Mouse (Mus musculus): ENCODE data around the gene Tekt1. TPM values are rescaled to one million over a fixed set of nuclear protein-coding genes. Genes with fewer than 3 reads are reported as not detected.
A peak's percentile ranks its signal among the peaks of the same experiment; 100 is the strongest.

The Tekt1 gene
- polyA plus RNA-seq, 1 experiment from 2014 or later: 6.1 TPM

DNA sequence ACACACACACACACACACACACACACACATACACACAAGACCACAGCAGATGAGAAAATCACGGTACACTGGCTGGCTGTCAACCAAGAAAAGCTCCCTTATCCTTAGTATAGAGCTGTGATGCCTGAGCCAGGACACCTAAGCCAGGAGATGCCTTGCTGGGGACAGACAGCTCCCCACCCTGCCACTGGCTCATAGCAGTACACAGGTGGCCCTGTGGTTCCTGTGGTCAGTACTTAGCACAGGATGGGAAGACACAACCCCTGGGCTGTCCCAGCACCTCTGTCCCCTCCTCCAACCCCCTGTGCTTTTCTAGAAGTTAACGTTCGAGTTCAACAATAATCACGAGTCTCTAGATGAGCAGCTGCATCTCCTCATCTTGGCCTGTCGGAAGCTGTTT lies 44.2 kb downstream of the Tekt1 start:
- peaks cover 7% of the 10 kb centered on the region for H3K4me1 ChIP-seq
- peaks cover 32% of the 10 kb centered on the region for H3K27me3 ChIP-seq (ENCODE audit: low read depth, poor library complexity, severe bottlenecking)
- 95% methylated on average over 5 of the region's 5 CpGs for WGBS
- no peaks in the 10 kb centered on the region for H3K9me3 ChIP-seq (replicated peaks)
- no peaks in the 10 kb centered on the region for H3K36me3 ChIP-seq
- DNase-seq (ENCODE audit: low spot score): no peak
- H3K27ac ChIP-seq (replicated peaks): no peak overlapping the region
- H3K4me3 ChIP-seq: no peak overlapping the region

DNA sequence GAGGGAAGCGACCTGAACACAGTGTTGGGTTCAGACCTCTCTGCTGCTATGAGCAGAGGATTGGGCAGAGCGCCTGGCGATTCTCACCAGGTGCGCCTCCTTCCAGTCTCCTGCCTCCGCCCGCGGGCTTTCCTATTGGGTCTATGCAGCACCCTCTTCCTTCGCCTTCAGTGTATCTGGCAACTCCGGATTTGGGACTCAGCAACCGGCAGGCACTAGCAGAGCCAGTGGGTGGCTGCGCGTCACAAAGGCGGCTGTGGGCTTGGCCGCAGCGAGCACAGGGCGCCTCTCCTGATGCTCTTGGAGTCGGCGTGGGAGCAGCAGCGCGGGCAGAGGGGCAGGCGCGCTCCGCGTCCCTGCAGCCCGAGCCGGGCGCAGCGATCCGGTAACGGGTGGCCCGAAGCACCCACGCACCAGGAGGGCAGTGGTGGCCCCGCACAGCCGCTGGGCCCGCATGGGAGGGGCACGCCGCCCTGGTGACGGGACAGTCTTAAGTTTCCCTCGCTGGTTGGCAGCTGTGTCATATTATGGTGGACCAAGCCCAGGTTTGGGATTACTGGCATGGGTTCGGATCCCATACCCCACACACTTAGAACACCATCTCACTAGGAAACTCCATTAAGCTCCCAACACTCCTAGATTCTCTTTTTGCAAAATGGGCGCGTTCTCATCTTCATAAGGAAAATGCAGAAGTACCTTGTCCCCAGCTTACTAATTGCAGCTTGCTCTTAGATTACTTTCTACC lies 47.9 kb downstream of the Tekt1 start, which contains the start of gene Fbxo39:
Gene Fbxo39 (plus strand): TSS at position 294 of the 745 bp plus-strand sequence.
- H3K9me3 ChIP-seq (replicated peaks): no peaks in the 10 kb centered on the region
- WGBS: 12% methylated on average over 42 of the region's 42 CpGs
- peak within 1 kb of the TSS; percentile 52; the same call in 1 of the 2 replicates for H3K27ac ChIP-seq (replicated peaks)
- peaks cover 37% of the 10 kb centered on the region for H3K27me3 ChIP-seq (ENCODE audit: low read depth, poor library complexity, severe bottlenecking)
- H3K4me1 ChIP-seq: peaks cover 7% of the 10 kb centered on the region
- DNase-seq (ENCODE audit: low spot score): peak; percentile 21
- peak within 1 kb of the TSS; percentile 52 for H3K4me3 ChIP-seq
- H3K36me3 ChIP-seq: no peaks in the 10 kb centered on the region

DNA sequence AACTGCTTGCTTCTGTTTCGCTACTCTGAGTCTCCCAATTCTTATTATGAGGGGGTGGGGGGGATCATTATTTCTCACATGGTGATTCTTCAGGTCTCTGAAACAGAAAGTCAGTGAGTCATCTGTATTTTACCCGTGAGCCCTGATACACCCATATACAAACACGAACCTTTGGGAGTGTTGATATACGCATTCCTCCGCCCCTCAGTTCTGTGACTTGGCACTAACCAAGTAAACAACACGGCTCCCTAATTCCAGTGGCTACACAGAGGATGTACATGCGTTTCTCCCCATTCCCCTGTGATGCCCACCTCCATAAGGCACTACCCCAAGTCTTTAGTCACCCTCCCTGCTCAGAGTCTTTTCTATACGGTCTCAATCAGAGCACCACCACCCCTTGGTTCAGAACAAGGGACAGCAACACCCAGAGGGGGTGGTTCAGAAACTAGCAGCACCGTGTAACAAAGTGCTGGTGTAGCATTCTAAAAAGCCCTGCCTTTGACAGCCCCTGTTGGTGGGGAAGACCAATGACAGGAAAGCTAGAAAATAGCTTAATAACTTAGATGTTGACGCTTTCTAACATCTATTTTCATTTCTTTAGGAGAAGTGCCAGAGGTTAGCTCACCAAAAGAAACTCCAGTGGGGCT lies 50.8 kb downstream of the Tekt1 start:
- no peak overlapping the region for H3K4me3 ChIP-seq
- H3K27me3 ChIP-seq (ENCODE audit: low read depth, poor library complexity, severe bottlenecking): peaks cover 32% of the 10 kb centered on the region
- no peak for DNase-seq (ENCODE audit: low spot score)
- WGBS: 86% methylated on average over 10 of the region's 10 CpGs
- no peaks in the 10 kb centered on the region for H3K36me3 ChIP-seq
- H3K4me1 ChIP-seq: peaks cover 7% of the 10 kb centered on the region
- no peaks in the 10 kb centered on the region for H3K9me3 ChIP-seq (replicated peaks)
- no peak overlapping the region for H3K27ac ChIP-seq (replicated peaks)

DNA sequence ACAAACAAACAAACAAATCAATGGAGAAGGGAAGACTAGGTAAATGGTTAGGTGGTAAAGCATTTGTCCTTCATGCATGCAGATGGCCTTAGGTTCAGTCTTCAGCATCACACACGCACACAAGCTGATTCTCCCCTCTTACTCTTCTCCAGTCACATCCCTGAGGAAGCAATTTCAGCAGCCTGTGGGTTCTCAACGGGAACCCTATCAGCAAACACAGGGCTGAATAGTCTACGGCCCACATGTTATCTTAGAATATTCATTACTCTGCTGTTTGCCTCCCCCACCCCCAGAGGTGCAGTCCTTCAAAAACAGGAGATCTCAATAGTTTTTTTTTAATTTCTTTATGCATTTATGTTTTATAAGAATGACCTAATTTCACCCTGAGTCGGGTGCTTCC lies 51.8 kb downstream of the Tekt1 start:
- DNase-seq (ENCODE audit: low spot score): no peak
- Histone ChIP-seq H3K4me3 (no peak overlapping the region), H3K36me3 (no peaks in the 10 kb centered on the region), H3K4me1 (peaks cover 7% of the 10 kb centered on the region), H3K27me3 (ENCODE audit: low read depth, poor library complexity, severe bottlenecking) (peaks cover 29% of the 10 kb centered on the region), H3K9me3 (replicated peaks) (no peaks in the 10 kb centered on the region), H3K27ac (replicated peaks) (no peak overlapping the region)
- 75% methylated on average over 4 of the region's 4 CpGs for WGBS

DNA sequence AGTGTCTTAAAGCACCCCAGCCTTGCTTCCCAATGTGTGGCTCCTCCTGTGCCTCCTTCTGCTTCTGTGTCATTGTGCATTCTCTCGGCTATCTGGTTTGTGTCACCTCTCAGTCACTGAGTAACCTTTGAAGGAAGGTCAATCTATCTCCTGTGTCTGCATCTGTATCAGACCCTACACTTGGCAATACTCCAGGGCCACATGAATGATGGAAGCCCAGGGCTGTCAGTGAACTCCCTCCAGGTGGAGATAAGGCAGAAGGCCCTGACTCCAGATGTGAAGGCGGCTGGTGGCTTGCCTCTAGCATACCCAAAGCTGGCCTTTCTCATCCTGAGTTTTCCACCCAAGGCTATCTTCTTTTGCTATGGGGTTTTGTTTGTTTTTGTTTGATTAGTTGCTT lies 53.3 kb downstream of the Tekt1 start:
- H3K4me3 ChIP-seq: no peak overlapping the region
- peaks cover under 1% of the 10 kb centered on the region; the same call in 1 of the 2 replicates for H3K4me1 ChIP-seq
- H3K36me3 ChIP-seq: no peaks in the 10 kb centered on the region
- 62% methylated on average over 2 of the region's 2 CpGs for WGBS
- H3K9me3 ChIP-seq (replicated peaks): no peaks in the 10 kb centered on the region
- H3K27me3 ChIP-seq (ENCODE audit: low read depth, poor library complexity, severe bottlenecking): peaks cover 14% of the 10 kb centered on the region
- DNase-seq (ENCODE audit: low spot score): no peak
- no peak overlapping the region for H3K27ac ChIP-seq (replicated peaks)

DNA sequence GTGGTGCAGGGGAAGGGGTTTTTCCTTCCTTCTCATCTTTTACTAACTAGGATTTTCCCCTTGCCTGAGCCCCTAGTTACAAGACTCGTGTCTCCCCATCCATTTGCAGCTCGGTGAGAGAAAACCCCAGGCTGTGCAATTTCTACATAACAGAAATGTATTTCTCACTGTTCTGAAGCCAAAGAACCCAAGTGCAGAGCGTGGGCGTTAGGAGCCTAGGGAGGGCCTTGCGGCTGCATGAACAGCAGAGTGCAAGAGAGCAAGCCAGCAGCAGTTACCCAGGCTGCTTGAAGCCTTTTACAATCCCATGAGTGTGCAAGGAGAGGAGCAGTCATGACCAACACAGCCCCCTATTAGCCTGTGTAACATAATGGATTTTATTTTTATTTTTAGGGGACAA lies 54.8 kb downstream of the Tekt1 start:
- no peak for DNase-seq (ENCODE audit: low spot score)
- H3K27me3 ChIP-seq (ENCODE audit: low read depth, poor library complexity, severe bottlenecking): no peaks in the 10 kb centered on the region
- no peak overlapping the region for H3K4me3 ChIP-seq
- no peak overlapping the region for H3K27ac ChIP-seq (replicated peaks)
- no peaks in the 10 kb centered on the region for H3K36me3 ChIP-seq
- no peaks in the 10 kb centered on the region for H3K4me1 ChIP-seq
- no peaks in the 10 kb centered on the region for H3K9me3 ChIP-seq (replicated peaks)
- 86% methylated on average over 5 of the region's 5 CpGs for WGBS

DNA sequence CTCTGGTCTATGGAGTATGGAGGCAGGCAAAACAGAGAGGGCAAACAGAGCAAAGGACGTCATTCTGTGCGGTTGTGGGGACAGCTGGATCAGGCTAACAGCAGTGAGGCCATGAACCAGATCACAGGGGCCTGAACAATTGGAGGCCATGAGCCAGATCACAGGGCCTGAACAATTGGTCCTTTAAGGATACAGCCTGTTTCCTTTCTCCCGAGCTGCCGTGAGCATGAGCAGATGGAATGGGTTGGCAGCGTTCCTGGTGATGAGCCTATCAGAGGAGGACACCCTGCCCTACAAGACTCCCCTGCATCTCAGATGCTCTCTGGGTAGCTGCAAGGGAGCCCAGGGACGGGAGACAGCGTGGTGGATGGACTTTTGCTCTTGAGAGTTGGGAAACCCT lies 60.0 kb downstream of the Tekt1 start:
- no peak overlapping the region for H3K4me3 ChIP-seq
- peaks cover 8% of the 10 kb centered on the region for H3K4me1 ChIP-seq
- no peaks in the 10 kb centered on the region for H3K9me3 ChIP-seq (replicated peaks)
- H3K36me3 ChIP-seq: no peaks in the 10 kb centered on the region
- no peaks in the 10 kb centered on the region for H3K27me3 ChIP-seq (ENCODE audit: low read depth, poor library complexity, severe bottlenecking)
- no peak for DNase-seq (ENCODE audit: low spot score)
- no peak overlapping the region for H3K27ac ChIP-seq (replicated peaks)
- 84% methylated on average over 7 of the region's 7 CpGs for WGBS

DNA sequence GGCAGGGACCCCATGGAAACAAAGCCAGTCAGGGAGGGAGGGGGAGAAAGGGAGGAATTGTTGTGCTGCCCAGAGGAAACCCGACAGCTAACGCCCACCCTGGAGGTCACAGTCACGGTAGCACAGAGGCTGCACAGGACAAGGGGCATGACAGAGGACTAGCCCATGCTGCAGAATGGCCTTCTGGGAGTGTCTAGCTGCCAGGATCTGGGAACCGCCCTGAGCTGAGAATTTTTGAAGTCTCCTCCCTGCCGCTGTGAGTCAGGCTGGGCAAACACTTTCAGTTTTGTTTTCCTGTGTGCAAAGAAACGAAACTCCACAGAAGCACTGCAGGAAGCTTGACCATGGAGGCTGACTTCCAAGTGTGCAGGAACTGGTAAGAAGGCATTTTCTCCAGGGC lies 60.9 kb downstream of the Tekt1 start, which contains the start of gene Xaf1:
Gene Xaf1 (plus strand): TSS at position 296 of the 400 bp plus-strand sequence.
- peak within 1 kb of the TSS; percentile 46 for H3K27ac ChIP-seq (replicated peaks)

More for the DNA sequence above, 60.9 kb downstream of the Tekt1 start, which contains the start of gene Xaf1:
- no peaks in the 10 kb centered on the region for H3K36me3 ChIP-seq
- 40% methylated on average over 6 of the region's 6 CpGs for WGBS
- no peaks in the 10 kb centered on the region for H3K9me3 ChIP-seq (replicated peaks)
- no peak within 1 kb of the TSS for H3K4me3 ChIP-seq
- DNase-seq (ENCODE audit: low spot score): no peak
- no peaks in the 10 kb centered on the region for H3K27me3 ChIP-seq (ENCODE audit: low read depth, poor library complexity, severe bottlenecking)
- H3K4me1 ChIP-seq: peaks cover 8% of the 10 kb centered on the region

Small RNAs within 50 kb of the gene (microRNA-seq; reads per million reads assigned to microRNA genes)
- gene Mir6338: not detected

Other genes starting within 250 kb of the Tekt1 start
- gene Pitpnm3, start 226.7 kb downstream of the Tekt1 start, polyA plus RNA-seq (2016; fragmentation: Nextera tagmentation; extraction: Ambion mirVana): 0.10 and 0.25 TPM in 2 replicates
- 0.28 and 0.61 TPM in 2 replicates for gene Gm43951, start 155.6 kb downstream of the Tekt1 start, polyA plus RNA-seq (2016; fragmentation: Nextera tagmentation; extraction: Ambion mirVana)
- gene 4933427D14Rik, start 155.0 kb downstream of the Tekt1 start, polyA plus RNA-seq (2016; fragmentation: Nextera tagmentation; extraction: Ambion mirVana): 19.0 and 20.2 TPM in 2 replicates
- gene Txndc17, start 154.9 kb downstream of the Tekt1 start, polyA plus RNA-seq (2016; fragmentation: Nextera tagmentation; extraction: Ambion mirVana): 166 and 185 TPM in 2 replicates
- 52.4 and 52.7 TPM in 2 replicates for gene Med31, start 146.8 kb downstream of the Tekt1 start, polyA plus RNA-seq (2016; fragmentation: Nextera tagmentation; extraction: Ambion mirVana)
- 0.26 and 0.82 TPM in 2 replicates for gene Slc13a5, start 95.2 kb downstream of the Tekt1 start, polyA plus RNA-seq (2016; fragmentation: Nextera tagmentation; extraction: Ambion mirVana)
- 1.5 and 2.5 TPM in 2 replicates for gene Xaf1, start 60.8 kb downstream of the Tekt1 start, polyA plus RNA-seq (2016; fragmentation: Nextera tagmentation; extraction: Ambion mirVana)
- gene Fbxo39, start 48.0 kb downstream of the Tekt1 start, polyA plus RNA-seq (2016; fragmentation: Nextera tagmentation; extraction: Ambion mirVana): not detected in 2 replicates
- gene Smtnl2, start 49.3 kb upstream of the Tekt1 start, polyA plus RNA-seq (2016; fragmentation: Nextera tagmentation; extraction: Ambion mirVana): 10.1 and 13.1 TPM in 2 replicates
- not detected in 2 replicates for gene Ggt6, start 73.1 kb upstream of the Tekt1 start, polyA plus RNA-seq (2016; fragmentation: Nextera tagmentation; extraction: Ambion mirVana)
- 192 and 236 TPM in 2 replicates for gene Mybbp1a, start 78.9 kb upstream of the Tekt1 start, polyA plus RNA-seq (2016; fragmentation: Nextera tagmentation; extraction: Ambion mirVana)
- gene Spns2, start 127.5 kb upstream of the Tekt1 start, polyA plus RNA-seq (2016; fragmentation: Nextera tagmentation; extraction: Ambion mirVana): 2.1 and 2.9 TPM in 2 replicates
- 0.06 TPM in 1 of 2 replicates, not detected in the other for gene Spns3, start 188.1 kb upstream of the Tekt1 start, polyA plus RNA-seq (2016; fragmentation: Nextera tagmentation; extraction: Ambion mirVana)
- 90.6 and 94.0 TPM in 2 replicates for gene Ube2g1, start 244.8 kb upstream of the Tekt1 start, polyA plus RNA-seq (2016; fragmentation: Nextera tagmentation; extraction: Ambion mirVana)